Mouse (Mus musculus) testis, adult 2 months (tissue): ENCODE data around the gene Sctr.

Experiments
- CTCF ChIP-seq: fragments of 200-500 bp; IDR thresholded peaks from 2 replicates; pipeline ENCODE4 v1.5.1; 2012; ENCODE audit warnings: low read depth, mild to moderate bottlenecking, inconsistent platforms, low read length, moderate library complexity; ENCODE audit not compliant: control insufficient read depth, insufficient read depth, insufficient replicate concordance
- POLR2A ChIP-seq: fragments of 200-500 bp; IDR thresholded peaks from 2 replicates; pipeline ENCODE4 v1.6.1; 2012; ENCODE audit warnings: low read depth, mild to moderate bottlenecking, inconsistent platforms, low read length, moderate library complexity; ENCODE audit not compliant: control insufficient read depth

- TF ChIP-seq CTCF (no peak), POLR2A (no peak)
Observed at GRCm38 (mm10) chr1:120069120-120069519, 62.4 kb downstream of the Sctr start.
